In genomic region chr19:37886355-37887120, GRCm38 (mm10) we compare ENCODE assay signal across 8 mouse cellular contexts.
DNase-seq lines count a peak whose midpoint lies in the region; ATAC-seq and TF ChIP-seq lines count a peak whose summit lies in the region.

No protein-coding gene starts in this region.

- peak; percentile 65 for ATAC-seq in common myeloid progenitor, adult 5-6 weeks (replicated peaks; ENCODE audit: low read depth, poor library complexity, severe bottlenecking)
- ATAC-seq in limb, embryonic 13.5 days (ENCODE audit: low FRiP score, low read depth), result no peak; the same call in 1 of the 2 replicates
- ATAC-seq in midbrain, postnatal 0 days (ENCODE audit: low FRiP score), result 0 out of 2 replicates have a peak, but pooled peaks have one; percentile 38

- intact Hi-C loops in gastrocnemius, postnatal 14 days (cut with DNase I; ENCODE audit: low total_unique reads), result loop anchor here (5.0 kb wide), 1 partner anchor 184 kb away; no protein-coding TSS in a partner anchor

- no peaks in the 10 kb centered on the region for H3K4me1 ChIP-seq in kidney, adult 2 months (ENCODE audit: control insufficient read depth, insufficient read depth, low read length)
- H3K4me1 ChIP-seq in limb, embryonic 13.5 days, result peaks cover 8% of the 10 kb centered on the region
- H3K4me1 ChIP-seq in midbrain, postnatal 0 days (ENCODE audit: insufficient read depth, low read length), result no peaks in the 10 kb centered on the region

- H3K9ac ChIP-seq in limb, embryonic 13.5 days, result no peak overlapping the region
- H3K9ac ChIP-seq in midbrain, postnatal 0 days (replicated peaks; ENCODE audit: low read length, poor library complexity, severe bottlenecking), result peak overlapping the region; percentile 30; the same call in 1 of the 2 replicates

- DNase-seq in 3134 (ENCODE audit: extremely low read depth, insufficient read length, low spot score) (peak; percentile 27), WW6 (ENCODE audit: low read depth, low spot score) (peak; percentile 57)
- peak; percentile 12 for DNase-seq in gastrocnemius, postnatal 14 days
- peak; percentile 73 for DNase-seq in kidney, adult 2 months
- peak; percentile 86 for DNase-seq in midbrain, postnatal 0 days (ENCODE audit: low spot score)
- peak; percentile 8 for DNase-seq in thymus, postnatal 0 days (ENCODE audit: low spot score)

- H3K36me3 ChIP-seq in kidney, adult 2 months (ENCODE audit: control insufficient read depth, insufficient read depth, low read length), result no peaks in the 10 kb centered on the region
- no peaks in the 10 kb centered on the region for H3K36me3 ChIP-seq in limb, embryonic 13.5 days
- H3K36me3 ChIP-seq in midbrain, postnatal 0 days (ENCODE audit: insufficient read depth, low read length), result no peaks in the 10 kb centered on the region

- no peak overlapping the region for H3K4me3 ChIP-seq in kidney, adult 2 months (ENCODE audit: insufficient read depth, low read depth, low read length)
- peak overlapping the region; percentile 24 for H3K4me3 ChIP-seq in limb, embryonic 13.5 days
- peak overlapping the region; percentile 35 for H3K4me3 ChIP-seq in midbrain, postnatal 0 days (ENCODE audit: low read depth, low read length)

- TF ChIP-seq CTCF in kidney, adult 2 months (conservative IDR thresholded peaks at IDR 0.05; ENCODE audit: insufficient read depth, insufficient read length, low read depth, low read length), result peak; percentile 76
- peak; percentile 88 for TF ChIP-seq CTCF in midbrain, postnatal 0 days (IDR thresholded peaks at IDR 0.05)

- TF ChIP-seq POLR2A in kidney, adult 2 months (IDR thresholded peaks at IDR 0.05; ENCODE audit: low read depth, low read length), result no peak

- H3K9me3 ChIP-seq in limb, embryonic 13.5 days, result no peaks in the 10 kb centered on the region
- H3K9me3 ChIP-seq in midbrain, postnatal 0 days (ENCODE audit: low read length), result no peaks in the 10 kb centered on the region

- 7% methylated on average over 15 of the region's 15 CpGs for WGBS in kidney, adult 2 months
- WGBS in limb, embryonic 13.5 days, result 13% methylated on average over 15 of the region's 15 CpGs
- WGBS in midbrain, postnatal 0 days, result 13% methylated on average over 15 of the region's 15 CpGs

- H3K27me3 ChIP-seq in kidney, adult 2 months (replicated peaks; ENCODE audit: control insufficient read depth, insufficient read depth, low read length), result no peaks in the 10 kb centered on the region
- H3K27me3 ChIP-seq in limb, embryonic 13.5 days, result peaks cover 11% of the 10 kb centered on the region; the same call in 1 of the 2 replicates
- H3K27me3 ChIP-seq in midbrain, postnatal 0 days (ENCODE audit: insufficient read depth, low read length), result no peaks in the 10 kb centered on the region

- no peak overlapping the region for H3K27ac ChIP-seq in kidney, adult 2 months (ENCODE audit: insufficient read depth, low read depth, low read length)
- H3K27ac ChIP-seq in limb, embryonic 13.5 days, result no peak overlapping the region; the same call in 1 of the 2 replicates
- H3K27ac ChIP-seq in midbrain, postnatal 0 days (ENCODE audit: low read depth, low read length), result no peak overlapping the region

- peak overlapping the region; percentile 61 for H3K4me2 ChIP-seq in limb, embryonic 13.5 days (replicated peaks)
- peak overlapping the region; percentile 56 for H3K4me2 ChIP-seq in midbrain, postnatal 0 days (ENCODE audit: low read depth, low read length, poor library complexity, severe bottlenecking)

Comparison
In these comparisons a context has a peak if more than half of its experiments do, and no peak if none do; other contexts are left out.
1. DNase-seq: peak in every context shown above with its lines; median percentile 86 in midbrain, postnatal 0 days; 73 in kidney, adult 2 months; 57 in WW6; 27 in 3134; 12 in gastrocnemius, postnatal 14 days; 8 in thymus, postnatal 0 days.